Mouse (Mus musculus) E14TG2a.4 (cell line): Measurements from ENCODE around the gene Ctsm.
"Not testable (repeated sequence)": the region's sequence is repeated elsewhere in the genome, so short reads cannot be mapped to it uniquely, and the experiment has no call there.

Source experiments
- H3K27me3 ChIP-seq: 2 replicates; pipeline ENCODE4 v1.6.1; 2014; ENCODE audit warnings: low read length, control low read depth; ENCODE audit not compliant: insufficient read depth
- H3K36me3 ChIP-seq: 2 replicates; pipeline ENCODE4 v1.6.1; 2014; ENCODE audit warnings: low read length, control low read depth; ENCODE audit not compliant: insufficient read depth
- H3K4me1 ChIP-seq: replicated peaks from 2 replicates; pipeline ENCODE4 v1.6.1; 2014; ENCODE audit warnings: low read depth, low read length, control low read depth
- H3K4me3 ChIP-seq: replicated peaks from 2 replicates; pipeline ENCODE4 v1.5.1; 2014; ENCODE audit warnings: mild to moderate bottlenecking, low read length
- H3K9me3 ChIP-seq: 2 replicates; pipeline ENCODE4 v1.6.1; 2014; ENCODE audit warnings: low read length, control low read depth
- CTCF ChIP-seq: conservative IDR thresholded peaks from 2 replicates; pipeline ENCODE4 v1.5.1; 2014; ENCODE audit warnings: low read length
- NANOG ChIP-seq: IDR thresholded peaks from 2 replicates; pipeline ENCODE4 v1.6.1; 2014; ENCODE audit warnings: borderline replicate concordance, low read length, mixed read lengths
- POU5F1 ChIP-seq: IDR thresholded peaks from 2 replicates; pipeline ENCODE4 v1.6.1; 2014; ENCODE audit warnings: low read length, borderline replicate concordance

Gene Ctsm

GRCm38 (mm10) chr13:61541631-61542030 is at the start of gene Ctsm:
Gene Ctsm, minus strand, starts transcription at chr13:61541839.
- Histone ChIP-seq H3K9me3 (peaks cover 3% of the 10 kb centered on the region; the same call in 1 of the 2 replicates), H3K27me3 (no peaks in the 10 kb centered on the region), H3K36me3 (no peaks in the 10 kb centered on the region), H3K4me3 (no peak within 1 kb of the TSS), H3K4me1 (no peaks in the 10 kb centered on the region)
- TF ChIP-seq POU5F1: no peak
- no peak for TF ChIP-seq CTCF
- TF ChIP-seq NANOG: no peak

GRCm38 (mm10) chr13:61570027-61570426 is 28.4 kb upstream of the Ctsm start, which contains the start of gene Cts3:
Gene Cts3, minus strand, starts transcription at chr13:61570127.
- Histone ChIP-seq H3K9me3 (peaks cover 12% of the 10 kb centered on the region), H3K27me3 (no peaks in the 10 kb centered on the region), H3K36me3 (no peaks in the 10 kb centered on the region), H3K4me3 (no peak within 1 kb of the TSS), H3K4me1 (no peaks in the 10 kb centered on the region)
- TF ChIP-seq POU5F1 (no peak), CTCF (no peak), NANOG (no peak)

GRCm38 (mm10) chr13:61568074-61568473 is 26.4 kb upstream of the Ctsm start, which contains the start of gene Gm49352:
Gene Gm49352, minus strand, starts transcription at chr13:61568174.
- not testable (repeated sequence) for H3K36me3 ChIP-seq, H3K27me3 ChIP-seq, H3K9me3 ChIP-seq, H3K4me1 ChIP-seq, H3K4me3 ChIP-seq
